Mouse (Mus musculus) C2C12 (cell line): ENCODE measurements around the gene Tctn3. TPM values are rescaled to one million over a fixed set of nuclear protein-coding genes. Genes with fewer than 3 reads are reported as not detected.
A peak's percentile ranks its signal among the peaks of the same experiment; 100 is the strongest.

Experiments used
- H3K27me3 ChIP-seq: one replicate; pipeline ENCODE4 v1.6.1; 2011; ENCODE audit not compliant: control insufficient read depth, insufficient read depth, insufficient read length
- H3K36me3 ChIP-seq: one replicate; pipeline ENCODE4 v1.6.1; 2011; ENCODE audit not compliant: control insufficient read depth, insufficient read depth
- H3K4me3 ChIP-seq: one replicate; pipeline ENCODE4 v1.5.1; 2011; ENCODE audit warnings: mild to moderate bottlenecking, control low read depth; ENCODE audit not compliant: poor library complexity, insufficient read depth, severe bottlenecking
- H3K79me2 ChIP-seq: one replicate; pipeline ENCODE4 v1.6.1; 2011; ENCODE audit not compliant: control insufficient read depth, insufficient read depth
- H3K79me3 ChIP-seq: one replicate; pipeline ENCODE4 v1.6.1; 2011; ENCODE audit warnings: low read depth, control low read depth
- H3ac ChIP-seq: one replicate; pipeline ENCODE3; 2011; ENCODE audit warnings: low read depth; ENCODE audit not compliant: control insufficient read depth, insufficient read length
- CEBPB ChIP-seq: IDR thresholded peaks from one replicate; pipeline ENCODE4 v1.6.1; 2011; ENCODE audit warnings: low read depth, mild to moderate bottlenecking, control low read depth, moderate library complexity
- CTCF ChIP-seq: IDR thresholded peaks from one replicate; pipeline ENCODE4 v1.5.1; 2011; ENCODE audit not compliant: control insufficient read depth, insufficient read depth, insufficient read length
- FOSL1 ChIP-seq: IDR thresholded peaks from one replicate; pipeline ENCODE4 v1.8.0; 2011; ENCODE audit warnings: mild to moderate bottlenecking, low read length; ENCODE audit not compliant: poor library complexity, insufficient read depth, severe bottlenecking
- MAX ChIP-seq: IDR thresholded peaks from one replicate; pipeline ENCODE4 v1.6.1; 2011; ENCODE audit warnings: mild to moderate bottlenecking, control low read depth
- MYOD1 ChIP-seq: IDR thresholded peaks from one replicate; pipeline ENCODE4 v1.6.1; 2011; ENCODE audit warnings: low read depth; ENCODE audit not compliant: control insufficient read depth, insufficient read length
- MYOG ChIP-seq: IDR thresholded peaks from one replicate; pipeline ENCODE4 v1.6.1; 2011; ENCODE audit not compliant: control insufficient read depth, insufficient read length; ENCODE audit errors: extremely low read depth
- USF1 ChIP-seq: IDR thresholded peaks from one replicate; pipeline ENCODE4 v1.6.1; 2011; ENCODE audit warnings: low read depth, mild to moderate bottlenecking, control low read depth, moderate library complexity
- long read RNA-seq, 2 experiments: library from polyadenylated mRNA; unstranded; transcript quantifications; one replicate each; pipeline ENCODE4 v2.0.0; 2019 to 2020
- polyA plus RNA-seq: library from polyadenylated mRNA; unstranded; fragments of >200 nt; fragmentation: generic; extraction: Trizol; gene quantifications from one replicate; pipeline ENCODE4 v1.2.1, GENCODE M21; 2012; ENCODE audit warnings: missing spikeins

The Tctn3 gene
- 3.1 TPM for polyA plus RNA-seq
- long read RNA-seq, experiment 1, partial matches to known transcripts, result 0 of 2 reads
- long read RNA-seq, experiment 1, other reads (novel, unspliced or antisense), result 0 of 2 reads
- long read RNA-seq, experiment 2, transcript Tctn3-201 (14 exons, 2,743 nt), result major isoform, 31 of 47 reads
- long read RNA-seq, experiment 2, transcript Tctn3-203 (12 exons, 1,686 nt), result minor isoform, 10 of 47 reads
- long read RNA-seq, experiment 2, partial matches to known transcripts, result 0 of 47 reads
- long read RNA-seq, experiment 2, other reads (novel, unspliced or antisense), result 5 of 47 reads

GRCm38 (mm10) chr19:40611830-40612506 lies at the start of gene Tctn3, which contains the start of gene Entpd1:
Tctn3 (minus strand) TSS chr19:40612233.
Entpd1 (plus strand) TSS chr19:40612366.
- Histone ChIP-seq H3K27me3 (no peaks in the 10 kb centered on the region), H3K4me3 (peak within 1 kb of the TSS; percentile 75), H3K36me3 (peaks cover 9% of the 10 kb centered on the region), H3K79me3 (no peaks in the 10 kb centered on the region), H3K79me2 (no peaks in the 10 kb centered on the region), H3ac (peak within 1 kb of the TSS; percentile 44)
- TF ChIP-seq MYOG (no peak), CEBPB (no peak), FOSL1 (no peak), CTCF (peak; percentile 90), MAX (peak; percentile 62), USF1 (no peak), MYOD1 (no peak)

- no peak overlapping the region for H3ac ChIP-seq
- H3K27me3 ChIP-seq, result no peaks in the 10 kb centered on the region
- no peaks in the 10 kb centered on the region for H3K36me3 ChIP-seq
- no peaks in the 10 kb centered on the region for H3K79me3 ChIP-seq
- no peak overlapping the region for H3K4me3 ChIP-seq
- H3K79me2 ChIP-seq, result no peaks in the 10 kb centered on the region
- no peak for TF ChIP-seq USF1
Measured at GRCm38 (mm10) chr19:40661108-40661507, 49.1 kb upstream of the Tctn3 start.

GRCm38 (mm10) chr19:40660510-40660909 lies 48.5 kb upstream of the Tctn3 start:
- TF ChIP-seq MYOD1, result no peak
- no peak for TF ChIP-seq MYOG
- TF ChIP-seq USF1, result no peak
- no peak for TF ChIP-seq MAX
- no peak for TF ChIP-seq CTCF
- TF ChIP-seq CEBPB, result no peak
- TF ChIP-seq FOSL1, result no peak
- no peaks in the 10 kb centered on the region for H3K27me3 ChIP-seq
- no peak overlapping the region for H3ac ChIP-seq
- no peaks in the 10 kb centered on the region for H3K36me3 ChIP-seq
- H3K4me3 ChIP-seq, result no peak overlapping the region
- no peaks in the 10 kb centered on the region for H3K79me3 ChIP-seq
- H3K79me2 ChIP-seq, result no peaks in the 10 kb centered on the region

GRCm38 (mm10) chr19:40659651-40660478 lies 47.8 kb upstream of the Tctn3 start:
- Histone ChIP-seq H3K79me2 (no peaks in the 10 kb centered on the region), H3K36me3 (no peaks in the 10 kb centered on the region), H3K79me3 (no peaks in the 10 kb centered on the region), H3K27me3 (no peaks in the 10 kb centered on the region), H3ac (no peak overlapping the region), H3K4me3 (no peak overlapping the region)
- no peak for TF ChIP-seq USF1
- TF ChIP-seq CEBPB, result no peak
- TF ChIP-seq MYOD1, result no peak
- TF ChIP-seq MYOG, result no peak
- TF ChIP-seq MAX, result no peak
- TF ChIP-seq CTCF, result no peak
- TF ChIP-seq FOSL1, result no peak

GRCm38 (mm10) chr19:40658935-40659334 lies 46.9 kb upstream of the Tctn3 start:
- Histone ChIP-seq H3K79me3 (no peaks in the 10 kb centered on the region), H3K4me3 (no peak overlapping the region), H3K36me3 (no peaks in the 10 kb centered on the region), H3K27me3 (no peaks in the 10 kb centered on the region), H3ac (no peak overlapping the region), H3K79me2 (no peaks in the 10 kb centered on the region)
- TF ChIP-seq MYOD1 (peak; percentile 47), USF1 (no peak)

GRCm38 (mm10) chr19:40658281-40658680 lies 46.2 kb upstream of the Tctn3 start:
- H3K36me3 ChIP-seq, result no peaks in the 10 kb centered on the region
- no peak overlapping the region for H3ac ChIP-seq

More at GRCm38 (mm10) chr19:40658281-40658680, 46.2 kb upstream of the Tctn3 start:
- TF ChIP-seq FOSL1 (no peak), USF1 (no peak), MYOG (no peak), MYOD1 (no peak), CTCF (no peak), CEBPB (no peak), MAX (no peak)
- no peaks in the 10 kb centered on the region for H3K79me2 ChIP-seq
- H3K79me3 ChIP-seq, result no peaks in the 10 kb centered on the region
- H3K27me3 ChIP-seq, result no peaks in the 10 kb centered on the region
- H3K4me3 ChIP-seq, result no peak overlapping the region
